Mouse (Mus musculus): Measurements from ENCODE around the gene Cpeb3.

GRCm38 (mm10) chr19:37127018-37127567 lies 81.3 kb downstream of the Cpeb3 start:
- no peak for TF ChIP-seq CTCF (IDR thresholded peaks at IDR 0.05; ENCODE audit: borderline replicate concordance, control insufficient read depth, extremely low read depth, insufficient read depth, low read length, poor library complexity)
- TF ChIP-seq POLR2A (IDR thresholded peaks at IDR 0.05; ENCODE audit: control insufficient read depth, extremely low read depth, insufficient read depth, low read length, poor library complexity), result no peak
